Mouse (Mus musculus) WW6 (cell line): ENCODE results near the gene Nox3.

ENCODE experiments used
- DNase-seq: peaks from one replicate; pipeline ENCODE4 v3.0.0-alpha.2; 2013; ENCODE audit warnings: low read depth, low spot score

The Nox3 gene

GRCm38 (mm10) chr17:3696161-3696560, at the start of gene Nox3:
TSS of gene Nox3 (minus strand) at chr17:3696261.
- DNase-seq = no peak

DNA sequence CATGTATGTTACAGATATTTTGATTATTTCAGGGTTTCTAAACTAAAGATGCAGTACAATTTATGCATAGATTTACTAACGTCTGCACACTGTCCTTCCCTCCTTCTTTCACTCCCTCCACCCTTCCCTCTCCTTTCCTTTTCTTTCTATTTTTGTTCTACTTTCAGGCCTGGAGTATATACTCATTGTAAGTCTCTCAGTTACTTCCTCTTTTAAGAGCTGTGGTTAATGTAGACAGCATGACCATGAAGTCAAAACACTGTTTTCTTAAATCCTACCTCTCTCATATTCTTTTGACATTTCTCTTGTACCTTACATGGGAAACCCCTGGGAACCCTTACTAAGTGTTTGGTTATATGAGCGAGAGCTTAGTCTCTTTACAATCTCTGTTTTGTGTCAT, 48.3 kb upstream of the Nox3 start:
- DNase-seq = no peak

GRCm38 (mm10) chr17:3736936-3737335, 40.9 kb upstream of the Nox3 start:
- DNase-seq = no peak

DNA sequence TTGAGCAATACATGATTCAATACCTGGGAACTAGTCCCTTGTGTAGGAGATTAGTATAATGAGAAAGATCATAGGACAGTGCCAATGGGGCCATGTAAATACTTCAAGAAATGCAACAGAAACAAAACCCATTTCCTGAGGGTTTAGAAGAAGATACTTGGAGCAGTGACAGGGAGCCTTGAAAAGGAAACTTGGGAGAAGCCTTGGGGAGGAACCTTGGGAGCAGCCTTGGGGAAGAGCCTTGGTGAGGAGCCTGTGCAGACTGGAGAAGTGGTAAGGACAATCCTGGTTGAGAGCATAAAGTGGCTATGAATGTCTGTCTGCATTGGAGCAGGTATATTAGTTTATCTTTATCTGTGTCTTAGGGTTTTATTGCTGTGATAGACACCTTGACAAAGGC, 38.2 kb upstream of the Nox3 start:
- no peak for DNase-seq

- no peak for DNase-seq
Measured at GRCm38 (mm10) chr17:3705350-3705930, 9.4 kb upstream of the Nox3 start.

DNA sequence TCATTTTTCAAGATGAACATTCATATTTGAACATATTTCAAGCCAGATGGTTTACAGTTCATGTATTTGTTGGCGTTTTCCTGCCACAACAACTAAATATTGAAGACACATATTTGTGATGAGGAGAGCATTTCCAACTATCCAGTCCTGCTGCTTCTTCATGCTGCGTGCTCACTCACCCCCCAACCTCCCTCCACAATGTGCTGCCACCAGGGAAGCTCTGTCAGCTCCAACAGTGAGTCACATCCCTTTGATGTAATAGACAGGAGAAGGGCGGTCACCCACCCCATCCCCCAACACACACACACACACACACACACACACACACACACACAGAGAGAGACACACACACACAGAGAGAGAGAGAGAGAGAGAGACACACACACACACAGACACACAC, 6.3 kb upstream of the Nox3 start:
- DNase-seq = no peak

DNA sequence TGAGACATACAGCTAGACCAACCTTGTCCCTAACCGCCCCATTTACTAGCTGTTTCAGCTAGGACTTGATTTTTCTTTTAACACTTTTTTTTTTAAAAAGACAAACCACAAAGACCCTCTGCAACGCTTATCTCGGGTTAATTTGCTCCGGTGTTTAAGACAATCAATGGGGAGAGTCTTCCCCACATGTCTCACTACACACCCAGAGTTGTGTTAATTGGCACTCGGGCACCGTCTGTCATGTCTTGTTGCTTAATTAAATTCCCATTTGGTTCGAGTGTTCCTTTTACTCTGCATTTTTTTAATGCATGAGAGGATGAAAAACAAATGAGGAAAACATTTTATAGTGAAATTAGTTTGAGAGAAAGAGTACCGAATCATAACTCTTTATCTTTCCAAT, 3.2 kb downstream of the Nox3 start:
- DNase-seq = no peak

GRCm38 (mm10) chr17:3690499-3691258, 5.4 kb downstream of the Nox3 start:
- DNase-seq = no peak

GRCm38 (mm10) chr17:3683662-3684061, 12.4 kb downstream of the Nox3 start:
- no peak for DNase-seq

GRCm38 (mm10) chr17:3669226-3669625, 26.8 kb downstream of the Nox3 start:
- DNase-seq = no peak

DNA sequence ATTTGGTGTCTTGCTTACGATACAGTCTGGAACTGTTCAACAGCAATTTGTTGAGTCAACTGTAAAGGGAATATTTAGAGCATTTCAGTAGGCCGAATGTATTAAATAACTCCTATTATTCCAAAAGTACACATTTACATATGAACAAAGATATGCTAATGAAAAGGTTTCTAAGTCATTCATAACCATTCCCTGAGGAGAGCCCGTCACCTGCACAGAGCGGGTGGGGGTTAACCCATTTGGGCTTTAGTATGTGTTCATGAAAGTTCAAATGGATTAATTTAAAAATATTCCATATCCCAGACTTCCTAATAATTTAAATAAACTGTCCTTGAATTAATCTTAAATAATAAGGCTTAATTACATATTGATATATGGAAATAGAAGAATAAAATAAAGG, 28.8 kb downstream of the Nox3 start:
- no peak for DNase-seq

DNA sequence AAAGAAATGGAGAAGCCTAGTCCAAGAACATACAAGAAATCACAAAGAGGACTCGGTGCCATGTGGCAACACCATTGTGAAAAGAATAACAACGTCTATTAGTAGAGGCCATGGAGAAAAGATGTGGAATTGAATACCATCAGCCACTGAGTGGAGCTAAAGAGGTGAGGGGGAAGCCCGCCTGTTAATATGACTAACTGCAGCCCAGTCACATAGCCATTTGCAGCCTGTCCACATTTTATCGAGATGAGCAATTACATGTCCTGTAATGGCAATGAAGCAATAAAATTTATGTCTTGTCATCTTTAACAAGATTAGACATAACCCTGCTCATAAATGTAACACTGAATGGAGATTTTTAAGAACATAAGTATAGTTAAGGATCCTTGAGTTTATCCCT, 30.7 kb downstream of the Nox3 start:
- no peak for DNase-seq

GRCm38 (mm10) chr17:3659497-3659896, 36.6 kb downstream of the Nox3 start:
- no peak for DNase-seq

- no peak for DNase-seq
Measured at GRCm38 (mm10) chr17:3650377-3650776, 45.7 kb downstream of the Nox3 start.

GRCm38 (mm10) chr17:3643582-3643981, 52.5 kb downstream of the Nox3 start:
- DNase-seq = no peak

GRCm38 (mm10) chr17:3641456-3641855, 54.6 kb downstream of the Nox3 start:
- no peak for DNase-seq

GRCm38 (mm10) chr17:3638757-3639156, 57.3 kb downstream of the Nox3 start:
- no peak for DNase-seq

DNA sequence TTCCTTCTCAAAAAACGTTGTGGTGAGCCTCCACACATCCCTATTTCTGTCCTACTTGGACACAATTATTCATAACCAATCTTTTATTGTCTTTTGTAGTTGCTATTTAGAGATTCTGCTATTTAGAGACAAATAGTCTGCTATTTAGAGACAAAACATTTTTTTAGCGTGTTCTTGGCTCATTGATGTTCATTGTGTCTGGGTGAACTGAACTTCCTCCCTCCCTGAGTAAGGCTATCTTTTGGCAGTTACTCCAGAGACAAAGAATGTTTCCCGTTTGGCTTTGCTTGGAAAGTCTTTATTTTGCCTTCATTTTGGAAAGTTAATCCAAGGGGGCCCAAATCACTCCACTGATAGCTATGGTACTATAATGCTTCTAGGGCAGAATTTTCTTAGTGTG, 63.6 kb downstream of the Nox3 start:
- DNase-seq = no peak

- peak; percentile 90 for DNase-seq
Measured at GRCm38 (mm10) chr17:3616329-3617216, 79.5 kb downstream of the Nox3 start.

GRCm38 (mm10) chr17:3615553-3615952, 80.5 kb downstream of the Nox3 start:
- DNase-seq = no peak

GRCm38 (mm10) chr17:3611781-3612075, 84.3 kb downstream of the Nox3 start:
- no peak for DNase-seq

GRCm38 (mm10) chr17:3610928-3611780, 84.9 kb downstream of the Nox3 start:
- DNase-seq = no peak
